Mouse (Mus musculus) intestine, embryonic 15.5 days (tissue): Measurements from ENCODE around the gene Ltbp2. TPM values are rescaled to one million over a fixed set of nuclear protein-coding genes. Genes with fewer than 3 reads are reported as not detected.

Experiments
- ATAC-seq: fragments of 200-750 bp; cut with Nextera tagmentation; 2 replicates; pipeline ENCODE4 v1.8.0; 2017; ENCODE audit warnings: moderate TSS enrichment, moderate library complexity
- H3K27ac ChIP-seq: fragments of 300-500 bp; sonication (generic); 2 replicates; pipeline ENCODE4 v1.5.1; 2015; ENCODE audit warnings: mild to moderate bottlenecking, inconsistent platforms
- H3K27me3 ChIP-seq: fragments of 300-500 bp; sonication (generic); replicated peaks from 2 replicates; pipeline ENCODE4 v1.6.1; 2015; ENCODE audit warnings: inconsistent platforms
- H3K36me3 ChIP-seq: fragments of 300-500 bp; sonication (generic); 2 replicates; pipeline ENCODE4 v1.6.1; 2015; ENCODE audit warnings: inconsistent platforms
- H3K4me1 ChIP-seq: fragments of 300-500 bp; sonication (generic); replicated peaks from 2 replicates; pipeline ENCODE4 v1.6.1; 2015; ENCODE audit warnings: inconsistent platforms
- H3K4me2 ChIP-seq: fragments of 300-500 bp; sonication (generic); replicated peaks from 2 replicates; pipeline ENCODE4 v1.6.1; 2015; ENCODE audit warnings: mild to moderate bottlenecking, inconsistent platforms
- H3K4me3 ChIP-seq: fragments of 300-500 bp; sonication (generic); replicated peaks from 2 replicates; pipeline ENCODE4 v1.5.1; 2015; ENCODE audit warnings: inconsistent platforms
- H3K9ac ChIP-seq: fragments of 300-500 bp; sonication (generic); 2 replicates; pipeline ENCODE4 v1.6.1; 2015; ENCODE audit warnings: inconsistent platforms
- H3K9me3 ChIP-seq: fragments of 300-500 bp; sonication (generic); 2 replicates; pipeline ENCODE4 v1.6.1; 2016; ENCODE audit warnings: inconsistent platforms
- WGBS: fragments of 180-500 bp; shearing (Covaris S2); methylation state at CpG from one replicate; pipeline ENCODE4 v1.1.7; 2015; 5-methylcytosine and 5-hydroxymethylcytosine counted together
- polyA plus RNA-seq: library from polyadenylated mRNA; unstranded; fragments of >200 nt; fragmentation: Nextera tagmentation; extraction: Ambion mirVana; gene quantifications from 2 replicates; pipeline ENCODE4 v1.2.1, GENCODE M21; 2015

Ltbp2 gene
- polyA plus RNA-seq, 1 experiment from 2014 or later, result 0.75 TPM

DNA sequence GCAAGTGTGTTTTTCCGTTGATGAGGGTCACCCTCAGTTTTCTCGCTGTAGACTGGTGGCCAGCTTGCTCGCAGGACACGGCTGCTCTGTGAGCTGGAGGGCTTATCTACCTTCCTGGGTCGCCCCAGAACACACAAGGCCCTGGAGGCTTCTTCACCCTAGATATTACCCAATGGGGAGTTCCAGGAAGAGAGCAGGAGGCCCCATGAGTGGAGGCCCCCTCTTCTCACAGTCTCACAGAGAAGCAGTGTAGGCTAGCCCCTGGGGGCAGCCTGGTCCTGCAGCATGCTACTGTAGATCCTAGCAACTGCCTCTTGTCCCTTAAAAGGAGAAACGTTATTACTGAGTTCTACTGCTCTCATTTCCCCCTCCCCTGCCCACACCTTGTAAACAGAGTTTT, 28.4 kb downstream of the Ltbp2 start:
- Histone ChIP-seq H3K36me3 (no peaks in the 10 kb centered on the region), H3K4me3 (no peak overlapping the region), H3K9ac (no peak overlapping the region), H3K27me3 (no peaks in the 10 kb centered on the region), H3K4me2 (no peak overlapping the region), H3K27ac (peak overlapping the region; percentile 68; the same call in 1 of the 2 replicates), H3K4me1 (peaks cover 25% of the 10 kb centered on the region), H3K9me3 (no peaks in the 10 kb centered on the region)
- 29% methylated on average over 6 of the region's 6 CpGs for WGBS
- ATAC-seq, result peak; percentile 29

DNA sequence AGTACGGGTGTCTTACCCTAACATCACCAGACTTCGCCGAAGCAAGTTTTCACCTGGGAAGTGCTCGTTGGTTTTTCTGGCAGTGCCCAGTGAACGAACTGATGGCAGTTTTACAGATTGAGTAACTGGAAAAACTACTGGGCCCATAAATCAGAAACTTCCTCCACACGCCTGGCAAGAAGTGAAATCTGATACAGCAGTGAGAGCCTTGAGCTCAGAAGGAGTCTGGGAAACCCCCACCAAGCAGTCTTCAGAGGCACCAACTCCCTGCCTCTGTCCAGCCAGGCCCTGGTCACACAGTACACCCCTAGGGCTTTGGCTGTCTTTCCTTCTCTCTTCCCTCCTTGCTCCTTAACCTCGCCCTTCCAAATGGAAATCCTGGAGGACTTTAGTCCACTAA, 28.9 kb downstream of the Ltbp2 start:
- peak; percentile 81 for ATAC-seq
- no peak overlapping the region for H3K4me3 ChIP-seq
- no peak overlapping the region for H3K9ac ChIP-seq
- no peaks in the 10 kb centered on the region for H3K27me3 ChIP-seq
- H3K36me3 ChIP-seq, result no peaks in the 10 kb centered on the region
- H3K4me2 ChIP-seq, result no peak overlapping the region
- H3K9me3 ChIP-seq, result no peaks in the 10 kb centered on the region
- WGBS, result 18% methylated on average over 7 of the region's 7 CpGs
- H3K4me1 ChIP-seq, result peaks cover 25% of the 10 kb centered on the region
- peak overlapping the region; percentile 68; the same call in 1 of the 2 replicates for H3K27ac ChIP-seq

DNA sequence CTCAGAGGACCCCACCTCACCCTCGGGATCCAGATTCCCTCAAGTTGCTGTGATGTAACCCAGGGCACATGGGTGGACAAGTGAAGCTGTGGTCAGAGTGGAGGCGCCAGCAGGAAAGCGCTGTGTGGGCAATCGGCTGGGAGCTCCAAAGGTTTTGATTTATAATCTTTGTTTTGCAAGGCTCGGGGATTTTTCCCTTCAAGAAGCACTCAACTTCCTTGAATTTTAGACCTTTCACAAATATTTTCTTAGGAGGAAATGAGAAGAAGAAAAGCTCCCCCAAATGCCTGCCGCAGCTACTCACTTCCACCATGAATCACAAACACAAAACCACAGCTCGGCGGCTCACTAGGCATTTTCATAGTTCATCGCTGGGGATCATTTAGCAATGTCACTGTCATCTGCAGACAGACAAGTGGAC, 29.7 kb downstream of the Ltbp2 start:
- Histone ChIP-seq H3K36me3 (no peaks in the 10 kb centered on the region), H3K4me2 (no peak overlapping the region), H3K4me3 (no peak overlapping the region), H3K27ac (no peak overlapping the region), H3K9me3 (no peaks in the 10 kb centered on the region), H3K9ac (no peak overlapping the region), H3K4me1 (peaks cover 20% of the 10 kb centered on the region), H3K27me3 (no peaks in the 10 kb centered on the region)
- no peak for ATAC-seq
- 32% methylated on average over 9 of the region's 9 CpGs for WGBS

DNA sequence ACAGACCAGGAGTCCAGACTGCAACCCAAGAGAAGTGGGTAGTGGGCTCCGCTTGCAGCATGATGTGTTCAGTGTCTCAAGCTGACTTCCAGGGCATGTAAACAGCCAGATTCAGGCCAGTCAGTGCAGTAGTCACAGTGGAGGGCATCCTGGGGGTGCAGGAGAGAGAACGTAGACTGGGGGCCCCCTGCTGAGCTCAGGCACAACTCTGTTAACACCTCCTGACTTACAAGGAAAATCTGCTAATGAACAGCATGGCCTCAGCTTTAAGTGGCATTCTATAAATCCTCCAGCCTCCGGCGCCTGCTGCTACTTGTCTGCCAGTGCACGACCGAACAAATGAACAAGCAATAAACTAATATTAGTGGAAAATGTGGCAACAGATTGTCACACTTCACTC, 33.6 kb downstream of the Ltbp2 start:
- Histone ChIP-seq H3K4me3 (no peak overlapping the region), H3K27me3 (no peaks in the 10 kb centered on the region), H3K9ac (no peak overlapping the region), H3K9me3 (no peaks in the 10 kb centered on the region), H3K4me2 (no peak overlapping the region), H3K4me1 (peaks cover 16% of the 10 kb centered on the region), H3K36me3 (no peaks in the 10 kb centered on the region), H3K27ac (no peak overlapping the region)
- WGBS, result 67% methylated on average over 6 of the region's 6 CpGs
- no peak for ATAC-seq

DNA sequence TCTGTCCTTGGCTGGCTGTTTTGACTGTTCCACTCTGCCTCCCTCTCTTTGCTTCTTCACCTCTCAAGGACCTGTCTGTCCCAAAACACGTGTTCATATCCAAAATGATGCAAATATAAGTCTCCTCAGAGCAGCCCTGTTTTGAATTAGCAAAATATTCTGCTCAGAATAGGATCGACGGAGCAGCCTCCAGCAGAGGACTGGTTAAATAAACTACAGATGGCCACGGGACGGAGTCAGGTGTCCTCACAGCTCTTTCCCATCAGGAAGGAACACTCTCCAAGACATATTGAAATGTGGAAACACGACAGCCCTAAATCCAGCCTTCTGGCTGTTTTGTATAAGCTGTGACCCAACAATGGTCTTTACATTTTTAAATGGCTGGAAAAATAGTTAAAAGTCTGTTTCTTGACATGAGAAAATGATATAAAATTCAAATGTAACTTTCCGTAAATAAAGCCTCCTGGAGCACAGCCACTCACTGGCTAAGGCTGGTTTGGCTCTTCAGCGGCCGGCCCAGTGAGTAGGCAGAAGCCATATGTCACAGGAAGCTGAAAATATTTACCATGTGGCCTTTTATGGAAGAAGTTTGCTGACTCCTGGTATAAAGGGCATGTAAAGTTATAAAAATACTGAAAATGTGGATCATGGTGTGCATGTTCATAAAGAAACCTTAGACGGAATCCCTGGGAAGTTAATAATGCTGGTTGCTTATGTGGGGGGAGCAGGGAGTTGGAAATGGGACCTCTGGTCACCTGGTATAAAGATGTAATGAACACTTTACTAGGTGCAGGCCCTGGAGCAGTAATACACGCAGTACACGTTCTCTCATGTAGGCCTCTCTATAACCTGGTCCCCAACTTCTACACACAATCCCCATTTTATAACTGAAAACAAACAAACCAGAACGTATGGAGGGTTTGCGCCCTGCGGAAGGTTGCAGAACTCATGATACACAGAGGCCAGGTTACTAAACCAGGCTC, 34.9 kb downstream of the Ltbp2 start:
- 57% methylated on average over 15 of the region's 15 CpGs for WGBS
- no peaks in the 10 kb centered on the region for H3K36me3 ChIP-seq
- H3K27me3 ChIP-seq, result no peaks in the 10 kb centered on the region
- no peaks in the 10 kb centered on the region for H3K9me3 ChIP-seq
- H3K4me3 ChIP-seq, result no peak overlapping the region
- peaks cover 11% of the 10 kb centered on the region for H3K4me1 ChIP-seq
- no peak overlapping the region for H3K27ac ChIP-seq
- no peak overlapping the region for H3K9ac ChIP-seq
- no peak for ATAC-seq
- H3K4me2 ChIP-seq, result no peak overlapping the region

DNA sequence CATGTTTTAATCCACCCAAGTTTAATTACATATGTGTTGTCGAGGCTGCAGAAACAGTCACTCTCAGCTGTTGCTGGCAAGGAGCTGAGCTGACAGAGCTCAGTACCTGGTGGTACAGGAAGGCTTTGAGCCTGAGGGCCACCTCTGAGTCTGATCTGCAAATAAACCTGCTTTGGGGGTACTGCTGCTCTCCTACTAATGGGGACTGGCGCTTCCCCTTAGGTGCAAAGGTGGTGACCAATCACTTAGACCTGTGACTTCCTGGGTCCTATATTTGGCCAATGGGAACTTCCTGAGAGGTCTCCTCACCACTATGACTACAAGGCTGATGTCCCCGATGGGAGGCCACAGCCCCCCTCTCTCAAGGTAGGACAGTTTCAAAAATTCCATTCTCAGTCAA, 35.6 kb downstream of the Ltbp2 start:
- no peak for ATAC-seq
- no peak overlapping the region for H3K4me2 ChIP-seq
- H3K4me3 ChIP-seq, result no peak overlapping the region
- 69% methylated on average over 3 of the region's 3 CpGs for WGBS
- no peak overlapping the region for H3K9ac ChIP-seq
- no peaks in the 10 kb centered on the region for H3K27me3 ChIP-seq
- H3K9me3 ChIP-seq, result no peaks in the 10 kb centered on the region
- H3K36me3 ChIP-seq, result no peaks in the 10 kb centered on the region
- no peak overlapping the region for H3K27ac ChIP-seq
- peaks cover 11% of the 10 kb centered on the region for H3K4me1 ChIP-seq

DNA sequence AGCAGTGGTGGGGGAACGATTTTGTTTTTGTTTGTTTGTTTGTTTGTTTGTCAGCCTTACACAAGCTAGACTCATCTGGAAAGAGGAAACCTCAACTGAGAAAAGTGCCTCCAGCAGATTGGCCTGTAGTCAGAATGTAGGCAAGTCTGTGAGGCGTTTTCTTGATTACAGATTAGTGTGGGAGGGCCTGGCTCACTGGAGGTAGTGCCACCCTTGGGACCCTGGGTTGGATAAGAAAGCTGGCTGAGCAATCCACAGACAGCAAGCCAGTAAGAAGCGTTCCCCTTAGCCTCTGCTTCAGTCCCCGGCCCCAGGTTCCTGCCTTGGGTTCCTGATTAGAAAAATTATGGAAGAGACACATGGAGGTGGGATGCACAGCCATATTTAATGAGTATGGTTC, 36.4 kb downstream of the Ltbp2 start:
- no peaks in the 10 kb centered on the region for H3K27me3 ChIP-seq
- no peaks in the 10 kb centered on the region for H3K9me3 ChIP-seq
- H3K36me3 ChIP-seq, result no peaks in the 10 kb centered on the region
- H3K4me1 ChIP-seq, result peaks cover 11% of the 10 kb centered on the region
- ATAC-seq, result no peak
- H3K4me2 ChIP-seq, result no peak overlapping the region
- no peak overlapping the region for H3K9ac ChIP-seq
- no peak overlapping the region for H3K27ac ChIP-seq
- no peak overlapping the region for H3K4me3 ChIP-seq
- 79% methylated on average over 4 of the region's 4 CpGs for WGBS

DNA sequence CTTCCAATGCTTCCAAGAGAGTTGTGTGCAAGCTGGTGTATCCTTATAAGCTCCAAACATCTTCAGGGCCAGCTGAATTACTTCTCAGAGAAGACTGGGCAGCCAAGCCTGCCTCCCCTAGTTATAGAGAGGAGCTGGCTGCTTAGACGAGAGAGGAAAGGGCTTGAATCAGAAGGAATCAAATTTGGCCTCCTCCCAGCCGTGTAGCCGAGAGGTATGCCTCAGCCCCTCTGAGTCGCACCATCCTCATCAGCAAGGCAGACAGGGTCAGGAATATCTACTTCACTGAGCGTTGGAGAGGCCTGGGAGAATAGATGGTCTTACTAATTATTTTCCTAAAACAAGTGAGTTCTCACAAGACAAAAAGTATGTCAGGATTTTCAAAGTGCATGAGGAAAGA, 40.7 kb downstream of the Ltbp2 start:
- WGBS, result 70% methylated on average over 5 of the region's 5 CpGs
- H3K4me2 ChIP-seq, result no peak overlapping the region
- no peak overlapping the region for H3K9ac ChIP-seq
- H3K9me3 ChIP-seq, result no peaks in the 10 kb centered on the region
- no peaks in the 10 kb centered on the region for H3K27me3 ChIP-seq
- no peak overlapping the region for H3K4me3 ChIP-seq
- 0 out of 2 replicates have a peak, but pooled peaks cover under 1% of the 10 kb centered on the region for H3K4me1 ChIP-seq
- H3K27ac ChIP-seq, result no peak overlapping the region
- no peak for ATAC-seq
- no peaks in the 10 kb centered on the region for H3K36me3 ChIP-seq

DNA sequence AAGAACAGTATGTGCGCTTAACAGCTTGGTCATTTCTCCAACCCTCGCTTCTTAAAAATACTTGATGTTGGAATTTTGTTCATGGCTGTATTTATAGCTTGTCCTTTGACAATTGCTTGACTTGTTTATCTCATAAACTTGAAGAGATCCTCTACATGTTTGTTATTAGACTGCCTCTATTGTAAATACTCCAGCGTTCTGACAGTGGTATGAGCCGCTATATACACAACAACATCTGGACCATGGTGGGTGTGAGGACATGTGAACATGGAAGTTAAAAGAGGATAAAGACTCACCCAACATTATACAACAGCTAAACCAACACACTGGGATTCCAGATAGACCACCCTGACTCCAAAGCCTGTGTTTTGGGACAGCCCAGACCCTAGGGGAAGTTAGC, 41.6 kb downstream of the Ltbp2 start:
- Histone ChIP-seq H3K4me1 (no peaks in the 10 kb centered on the region), H3K27me3 (no peaks in the 10 kb centered on the region), H3K4me2 (no peak overlapping the region), H3K27ac (no peak overlapping the region), H3K9ac (no peak overlapping the region), H3K9me3 (no peaks in the 10 kb centered on the region), H3K4me3 (no peak overlapping the region), H3K36me3 (no peaks in the 10 kb centered on the region)
- ATAC-seq, result peak; percentile 45; the same call in 1 of the 2 replicates
- WGBS, result 73% methylated on average over 4 of the region's 4 CpGs

DNA sequence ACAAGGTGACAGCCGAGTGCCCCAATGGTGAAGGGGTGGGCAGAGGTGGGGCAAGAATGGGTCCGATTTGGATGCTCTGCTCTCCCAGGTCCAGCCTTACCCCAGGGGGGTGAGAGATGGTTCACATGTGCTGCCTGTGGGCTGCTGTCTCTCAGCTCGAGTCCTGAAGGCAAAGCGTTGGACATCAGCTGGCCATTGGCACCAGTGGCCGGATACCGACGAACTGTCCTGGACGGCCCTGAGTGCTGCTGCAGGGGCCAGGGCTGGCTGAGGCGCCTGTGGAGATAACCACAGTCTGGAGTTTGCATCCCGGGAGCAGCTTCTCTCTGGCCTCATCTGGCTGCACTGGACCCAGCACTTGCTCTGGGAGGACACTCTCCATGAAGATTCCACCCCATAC, 44.7 kb downstream of the Ltbp2 start:
- Histone ChIP-seq H3K4me3 (no peak overlapping the region), H3K4me2 (no peak overlapping the region), H3K9ac (no peak overlapping the region), H3K4me1 (no peaks in the 10 kb centered on the region), H3K27me3 (no peaks in the 10 kb centered on the region), H3K9me3 (no peaks in the 10 kb centered on the region), H3K36me3 (no peaks in the 10 kb centered on the region), H3K27ac (no peak overlapping the region)
- 80% methylated on average over 10 of the region's 10 CpGs for WGBS
- no peak for ATAC-seq

DNA sequence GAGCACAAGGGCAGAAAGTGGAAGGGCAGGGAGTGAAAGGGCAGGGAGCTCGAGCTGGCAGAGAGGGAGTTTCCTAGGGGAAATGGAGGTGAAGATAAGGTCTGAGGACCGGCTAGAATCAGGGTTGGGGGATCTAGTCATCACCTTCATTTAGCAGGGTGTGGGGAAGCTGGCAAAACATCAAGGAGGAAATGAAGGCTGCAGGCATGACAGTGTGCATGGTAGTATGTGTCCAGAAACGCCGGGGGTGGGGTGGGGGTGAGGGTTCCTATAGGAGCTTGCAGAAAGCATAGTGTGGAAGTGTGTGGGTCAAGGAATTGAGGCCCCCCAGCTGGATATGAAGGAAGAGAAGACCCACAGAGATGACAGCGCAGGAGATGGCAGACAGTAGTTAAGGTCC, 45.2 kb downstream of the Ltbp2 start:
- H3K36me3 ChIP-seq, result no peaks in the 10 kb centered on the region
- H3K4me2 ChIP-seq, result no peak overlapping the region
- no peak overlapping the region for H3K27ac ChIP-seq
- no peak overlapping the region for H3K9ac ChIP-seq
- 62% methylated on average over 5 of the region's 5 CpGs for WGBS
- ATAC-seq, result no peak
- no peaks in the 10 kb centered on the region for H3K9me3 ChIP-seq
- H3K4me1 ChIP-seq, result no peaks in the 10 kb centered on the region
- no peak overlapping the region for H3K4me3 ChIP-seq
- H3K27me3 ChIP-seq, result no peaks in the 10 kb centered on the region

DNA sequence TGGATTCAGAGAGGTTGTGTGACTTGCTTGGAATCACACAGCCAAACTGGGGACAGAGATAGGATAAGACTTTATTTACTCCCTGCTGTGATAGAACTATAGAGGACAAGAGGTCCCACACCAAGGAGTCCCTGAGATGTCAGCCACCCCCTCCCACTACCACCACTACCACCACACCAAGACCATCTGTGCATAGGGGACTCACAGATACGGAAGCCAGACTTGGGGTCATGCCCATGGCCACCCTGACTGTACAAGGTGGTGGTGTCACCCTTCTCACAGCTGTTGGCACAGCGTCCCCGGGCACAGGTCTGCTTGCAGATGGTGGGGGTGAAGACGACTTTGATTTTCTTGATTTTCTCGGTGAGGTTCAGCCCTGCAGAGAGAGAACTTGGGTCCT, 45.9 kb downstream of the Ltbp2 start:
- Histone ChIP-seq H3K27me3 (no peaks in the 10 kb centered on the region), H3K4me1 (no peaks in the 10 kb centered on the region), H3K4me3 (no peak overlapping the region), H3K9me3 (no peaks in the 10 kb centered on the region), H3K4me2 (no peak overlapping the region), H3K36me3 (no peaks in the 10 kb centered on the region), H3K9ac (no peak overlapping the region), H3K27ac (no peak overlapping the region)
- ATAC-seq, result no peak
- 89% methylated on average over 5 of the region's 5 CpGs for WGBS

DNA sequence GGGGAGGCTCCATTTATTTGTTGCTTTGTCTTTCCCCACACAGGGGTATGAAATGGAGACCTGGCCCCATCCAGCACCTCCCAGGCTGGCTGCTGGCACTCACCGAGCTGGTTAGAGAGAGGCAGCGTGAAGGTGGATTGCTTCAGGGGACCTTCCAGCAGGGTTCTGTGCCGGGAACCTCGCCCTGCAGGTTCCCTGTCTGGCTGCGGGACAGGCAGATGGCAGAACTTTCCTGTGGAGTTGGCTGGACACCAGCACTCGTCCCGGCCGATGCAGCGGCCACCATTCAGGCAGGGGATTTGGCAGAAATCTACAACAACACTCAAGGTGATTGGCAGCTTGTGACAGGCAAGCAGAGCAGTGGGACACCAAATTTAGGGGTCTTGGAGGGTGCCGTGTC, 46.4 kb downstream of the Ltbp2 start:
- Histone ChIP-seq H3K27ac (no peak overlapping the region), H3K9ac (no peak overlapping the region), H3K4me2 (no peak overlapping the region), H3K9me3 (no peaks in the 10 kb centered on the region), H3K4me1 (no peaks in the 10 kb centered on the region), H3K36me3 (no peaks in the 10 kb centered on the region), H3K27me3 (no peaks in the 10 kb centered on the region), H3K4me3 (no peak overlapping the region)
- no peak for ATAC-seq
- WGBS, result 80% methylated on average over 10 of the region's 10 CpGs
